Mouse (Mus musculus) ES-E14 (cell line): Measurements from ENCODE around the gene Lrp1.

ENCODE experiments used
- MAFK ChIP-seq: IDR thresholded peaks from 2 replicates; pipeline ENCODE4 v1.6.1; 2014; ENCODE audit warnings: mild to moderate bottlenecking, low read depth, low read length, inconsistent platforms; ENCODE audit not compliant: insufficient read depth
- ZC3H11A ChIP-seq: IDR thresholded peaks from 2 replicates; pipeline ENCODE4 v1.6.1; 2012; ENCODE audit warnings: low read depth, mild to moderate bottlenecking, inconsistent platforms, low read length, borderline replicate concordance
- ZNF384 ChIP-seq: IDR thresholded peaks from 2 replicates; pipeline ENCODE4 v1.6.1; 2012; ENCODE audit warnings: low read depth, low read length, inconsistent platforms

- TF ChIP-seq ZC3H11A: no peak
- TF ChIP-seq MAFK: no peak
- TF ChIP-seq ZNF384: no peak
Observed at GRCm38 (mm10) chr10:127662666-127663253, 41.8 kb upstream of the Lrp1 start.
